Mouse (Mus musculus) embryo, embryonic 10.5 days (tissue): Measurements from ENCODE around the gene Kif12.
A peak's percentile ranks its signal among the peaks of the same experiment; 100 is the strongest.

Experiments
- DNase-seq: peaks from one replicate; pipeline ENCODE4 v3.0.0-alpha.2; 2015; ENCODE audit warnings: low spot score

Kif12 gene

DNA sequence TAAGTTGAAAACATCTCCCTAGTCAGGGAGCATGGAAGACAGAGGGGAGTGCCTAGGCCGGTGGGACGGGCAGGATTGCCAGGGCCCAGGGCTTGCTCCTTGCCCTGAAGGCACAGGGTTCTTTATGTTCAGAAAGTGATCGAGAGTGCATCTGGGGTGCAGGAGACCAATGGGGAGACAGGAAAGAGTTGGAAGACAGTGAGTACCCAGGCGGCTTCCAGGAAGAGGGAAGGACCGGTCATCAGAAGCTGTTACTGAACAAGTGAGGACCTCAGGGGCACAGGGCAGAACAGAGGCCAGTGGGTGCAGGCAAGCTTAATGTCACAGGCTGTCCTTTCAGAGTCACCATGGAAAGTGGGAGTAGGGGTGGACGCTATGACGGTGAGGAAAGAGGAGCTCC, 13.7 kb downstream of the Kif12 start:
- no peak for DNase-seq

DNA sequence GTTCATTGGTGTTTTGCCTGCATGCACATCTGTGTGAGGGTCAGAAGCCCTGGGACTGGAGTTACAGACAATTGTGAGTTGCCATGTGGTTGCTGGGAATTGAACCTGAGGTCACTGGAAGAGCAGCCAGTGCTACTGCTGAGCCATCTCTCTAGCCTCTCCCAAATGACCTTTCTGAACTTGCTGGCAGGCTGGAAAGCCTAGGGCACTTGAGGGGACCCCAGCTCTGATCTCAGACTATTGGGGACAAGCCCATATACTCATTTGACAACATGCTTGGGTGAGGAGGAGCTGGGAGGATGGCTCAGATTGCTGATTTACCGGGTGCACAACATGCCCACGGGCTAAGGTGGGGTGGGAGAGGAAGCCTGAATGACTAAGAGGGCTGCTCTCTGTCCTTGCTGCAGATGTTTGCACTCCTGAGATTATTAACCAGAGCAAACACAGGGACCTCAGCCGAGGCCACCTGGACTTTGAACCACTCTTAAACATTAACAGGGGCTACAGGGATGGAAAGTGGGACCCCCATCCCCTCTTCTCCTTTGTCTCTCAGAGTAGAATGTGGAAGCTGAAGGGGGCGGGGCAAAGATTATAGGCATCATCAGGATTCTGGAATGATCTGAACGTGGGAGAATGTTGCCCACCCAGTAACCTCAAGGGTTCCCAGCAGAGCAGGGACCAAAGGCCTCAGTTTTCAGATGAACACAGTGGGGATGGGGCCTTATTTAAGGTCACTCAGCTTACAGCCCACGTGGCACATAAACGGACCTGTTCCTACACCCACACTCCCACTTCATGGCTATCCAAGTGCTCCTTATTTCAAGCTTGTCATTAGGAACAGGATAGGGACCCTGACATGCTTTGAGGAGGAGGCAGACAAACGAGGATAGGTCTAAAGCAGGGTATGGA, 15.0 kb downstream of the Kif12 start:
- no peak for DNase-seq

DNA sequence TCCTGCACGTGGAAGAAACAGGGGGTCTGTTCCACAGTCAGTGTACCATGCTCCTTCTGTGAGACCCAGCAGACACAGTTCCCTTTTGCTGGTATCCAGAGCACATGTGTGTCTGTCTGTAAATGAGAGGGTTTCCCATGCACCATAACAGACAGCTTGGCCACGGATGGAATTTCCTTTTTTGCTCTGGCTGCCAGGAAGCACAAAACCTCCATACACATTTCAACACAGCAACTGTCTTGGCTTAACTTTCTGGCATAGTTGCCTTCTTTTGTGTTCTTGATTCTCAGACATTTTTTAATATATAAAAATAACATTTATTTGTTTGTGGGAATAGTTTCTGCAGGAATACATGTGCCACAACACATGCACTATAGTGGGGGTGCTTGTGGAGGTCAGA, 16.3 kb downstream of the Kif12 start:
- no peak for DNase-seq

DNA sequence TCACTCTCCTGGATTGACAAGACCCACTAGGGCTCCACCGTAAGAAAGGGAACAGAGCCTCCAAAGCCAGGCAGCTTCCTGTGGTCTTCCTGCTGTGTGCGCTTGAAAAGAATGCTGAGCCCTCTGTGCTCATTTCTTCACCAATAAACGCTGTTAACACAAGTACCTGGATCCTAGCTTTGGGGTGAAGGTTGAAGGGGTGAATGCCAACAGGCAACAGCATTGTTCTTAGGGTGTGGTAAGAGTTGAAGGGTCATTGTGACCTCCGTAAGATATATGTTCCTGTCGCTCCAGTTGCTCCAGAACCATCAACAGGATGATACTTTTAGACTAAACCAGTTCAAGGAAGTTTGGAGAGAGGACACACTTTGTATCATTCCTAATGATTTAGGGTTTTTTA, 17.2 kb downstream of the Kif12 start, which contains the start of gene Ambp:
TSS of gene Ambp (minus strand) at position 101 of the 400 bp plus-strand sequence.
- no peak for DNase-seq

DNA sequence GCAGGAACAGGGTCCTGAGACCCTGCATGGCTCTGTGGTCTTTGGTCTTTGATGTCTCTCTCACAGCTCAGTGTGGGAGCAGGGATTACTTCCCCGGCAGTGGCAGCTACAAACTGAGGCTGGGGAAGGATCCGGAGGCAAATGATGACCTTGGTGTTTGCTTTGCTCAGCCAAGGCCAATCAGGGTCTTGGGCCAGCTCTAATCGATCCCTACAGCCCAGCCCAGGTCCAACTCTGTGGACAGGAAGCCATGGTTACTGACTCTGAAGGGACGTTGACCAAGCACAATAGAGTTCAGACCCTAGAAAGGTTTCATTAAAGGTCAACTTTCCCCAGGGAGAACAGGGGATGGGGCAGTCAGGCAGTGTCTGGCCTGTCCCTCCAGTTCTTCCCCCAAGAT, 17.9 kb downstream of the Kif12 start:
- no peak for DNase-seq

DNA sequence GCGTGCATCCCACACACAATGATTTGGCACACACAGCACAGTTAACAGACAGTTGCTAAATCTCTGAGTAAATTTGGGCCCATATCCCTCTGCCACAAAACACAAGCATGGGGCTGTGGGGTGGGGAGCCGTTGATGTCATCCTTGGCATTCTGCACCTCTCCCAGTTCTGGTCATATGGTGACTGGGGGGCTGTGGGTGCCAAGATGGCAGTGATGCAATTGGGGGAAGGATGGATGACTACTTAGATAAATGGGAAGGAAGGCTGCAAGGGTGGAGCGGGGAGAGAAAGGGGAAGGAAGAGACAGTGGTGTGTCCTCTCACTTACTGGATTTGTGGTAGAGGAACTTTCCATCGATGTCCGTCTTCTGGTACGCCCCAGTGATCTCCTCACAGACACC, 20.8 kb downstream of the Kif12 start:
- no peak for DNase-seq

DNA sequence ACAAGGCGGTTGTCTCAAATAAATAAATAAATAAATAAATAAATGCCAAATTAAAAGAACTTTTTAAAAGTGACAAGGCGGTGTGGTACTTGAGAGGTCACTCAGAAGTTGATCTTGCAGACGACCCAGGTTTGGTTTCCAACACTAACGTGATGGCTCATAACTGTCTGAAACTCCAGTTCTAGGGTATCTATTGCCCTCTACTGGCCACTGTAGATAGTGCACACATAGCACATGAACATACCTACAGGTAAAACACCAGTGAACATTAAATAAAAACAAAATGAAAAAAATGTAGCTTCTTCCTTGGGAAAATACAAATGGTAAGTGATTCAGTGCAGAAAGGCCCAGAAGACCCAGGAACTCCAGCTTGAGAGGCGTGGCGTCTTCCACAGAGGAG, 24.7 kb downstream of the Kif12 start:
- DNase-seq, result no peak

DNA sequence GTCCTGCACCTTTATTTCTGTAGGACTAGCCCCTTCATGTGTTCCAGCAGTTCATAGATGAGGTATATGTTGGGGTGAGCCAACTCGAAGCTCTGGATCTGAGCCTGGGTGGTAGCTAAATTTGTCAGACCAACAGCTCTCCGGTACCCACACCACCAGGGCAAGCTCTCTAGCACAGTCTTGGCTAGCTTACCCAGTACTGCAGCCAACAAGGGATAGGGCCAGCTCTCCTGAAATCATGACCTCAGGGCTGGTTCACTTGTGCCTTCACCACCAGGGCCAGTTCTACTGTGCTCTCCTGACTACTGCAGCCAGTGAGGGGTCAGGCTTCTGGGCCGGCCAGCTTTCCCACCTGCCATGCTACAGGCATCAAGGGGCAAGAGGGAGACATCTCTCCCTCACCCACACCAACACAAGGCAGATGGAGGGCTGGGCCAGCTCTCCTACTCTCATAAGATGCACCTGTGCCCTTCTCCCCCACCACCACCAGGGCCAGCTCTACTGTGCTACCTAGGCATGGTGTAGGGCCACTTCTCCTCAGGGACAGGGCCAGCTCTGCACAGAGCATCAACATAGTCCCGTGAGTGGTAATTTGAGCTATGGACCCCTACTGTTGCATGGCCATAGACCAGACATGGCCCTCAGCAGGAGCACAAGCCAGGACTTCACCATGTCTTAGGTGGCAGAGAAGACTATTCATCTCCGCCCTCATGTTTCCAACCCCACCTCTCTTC, 41.9 kb downstream of the Kif12 start:
- no peak for DNase-seq

DNA sequence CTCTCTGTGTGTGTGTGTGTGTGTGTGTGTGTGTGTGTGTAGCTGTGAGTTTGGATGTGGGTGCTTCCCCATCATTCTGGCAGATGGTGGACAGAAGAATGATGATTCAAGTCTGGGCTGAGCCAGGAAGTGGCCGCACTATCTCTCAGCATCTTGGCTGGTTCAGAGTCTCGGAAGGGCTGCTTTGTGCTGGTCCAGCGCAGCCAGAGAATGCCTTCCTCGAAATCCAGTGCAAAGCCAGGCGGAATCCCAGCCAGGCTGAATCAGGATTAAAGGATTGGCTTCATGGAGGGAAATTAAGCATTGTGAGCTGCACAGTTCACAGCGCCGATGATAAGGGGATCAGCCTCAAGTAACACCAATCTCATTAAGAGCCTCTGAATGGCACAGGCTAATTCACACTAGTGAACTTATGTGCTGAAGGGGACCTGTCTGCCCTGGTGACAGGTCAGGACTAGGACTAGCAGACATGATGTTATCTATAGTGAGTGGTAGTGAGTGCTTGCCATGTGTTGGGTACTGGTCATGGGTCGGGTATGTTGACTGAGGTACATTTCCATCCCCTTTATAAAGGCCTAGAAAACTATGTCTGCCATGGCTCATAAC, 47.0 kb downstream of the Kif12 start:
- no peak for DNase-seq

DNA sequence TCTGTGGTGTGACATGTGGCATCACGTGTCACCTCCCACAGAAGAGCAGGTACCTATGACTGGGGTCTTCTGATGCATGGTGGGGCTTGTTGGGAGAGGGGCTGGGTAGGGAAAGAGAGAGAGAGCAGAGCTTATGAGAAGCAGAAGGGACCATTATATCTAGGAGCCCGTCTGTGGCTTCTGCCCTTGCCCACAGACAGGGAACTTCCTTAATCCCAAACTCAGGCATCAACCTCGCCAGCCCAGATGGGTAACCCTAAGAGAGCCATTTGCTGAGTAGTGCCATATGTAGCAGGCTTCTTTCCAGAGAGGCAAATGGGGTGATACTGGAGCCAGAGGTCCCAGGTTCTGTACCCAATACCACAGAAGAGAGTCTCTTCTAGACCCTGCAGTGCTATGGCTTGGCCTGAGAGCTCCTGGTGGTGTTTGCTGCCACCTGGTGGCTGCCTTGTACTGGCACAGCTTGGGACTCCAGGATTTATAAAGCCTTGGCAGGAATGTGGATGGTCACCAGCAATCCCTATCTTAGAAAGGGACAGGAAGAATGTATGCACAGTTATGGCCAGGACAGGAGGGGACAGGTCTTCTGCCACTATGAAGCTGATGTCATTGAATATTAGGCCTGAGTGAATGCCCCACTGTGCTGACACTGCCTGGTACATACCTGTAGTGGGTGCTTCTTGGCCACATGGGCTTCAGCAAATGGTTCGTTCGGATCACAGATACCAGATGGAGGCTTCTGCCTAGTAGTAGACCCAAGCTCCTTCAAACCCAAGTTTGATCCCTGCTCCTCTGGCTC, 53.1 kb downstream of the Kif12 start:
- peak; percentile 89 for DNase-seq
